Mouse (Mus musculus) liver, embryonic 12.5 days (tissue): ENCODE measurements around the gene Mttp. TPM values are rescaled to one million over a fixed set of nuclear protein-coding genes. Genes with fewer than 3 reads are reported as not detected.
"Not testable (repeated sequence)": the region's sequence is repeated elsewhere in the genome, so short reads cannot be mapped to it uniquely, and the experiment has no call there.

Source experiments
- ATAC-seq: fragments of 200-750 bp; cut with Nextera tagmentation; 2 replicates; pipeline ENCODE4 v1.8.0; 2017; ENCODE audit warnings: moderate number of reproducible peaks, mild to moderate bottlenecking, moderate library complexity
- H3K27ac ChIP-seq: fragments of 300-500 bp; sonication (generic); 2 replicates; pipeline ENCODE4 v1.5.1; 2016; ENCODE audit warnings: mild to moderate bottlenecking
- H3K27me3 ChIP-seq: fragments of 300-500 bp; sonication (generic); replicated peaks from 2 replicates; pipeline ENCODE4 v1.6.1; 2016; ENCODE audit warnings: mild to moderate bottlenecking, moderate library complexity
- H3K36me3 ChIP-seq: fragments of 300-500 bp; sonication (generic); 2 replicates; pipeline ENCODE4 v1.6.1; 2016; ENCODE audit warnings: mild to moderate bottlenecking, moderate library complexity
- H3K4me1 ChIP-seq: fragments of 300-500 bp; sonication (generic); 2 replicates; pipeline ENCODE4 v1.6.1; 2016
- H3K4me2 ChIP-seq: fragments of 300-500 bp; sonication (generic); 2 replicates; pipeline ENCODE4 v1.6.1; 2016; ENCODE audit warnings: mild to moderate bottlenecking, moderate library complexity
- H3K4me3 ChIP-seq: fragments of 300-500 bp; sonication (generic); 2 replicates; pipeline ENCODE4 v1.5.1; 2016; ENCODE audit warnings: mild to moderate bottlenecking, moderate library complexity
- H3K9ac ChIP-seq: fragments of 300-500 bp; sonication (generic); 2 replicates; pipeline ENCODE4 v1.6.1; 2016; ENCODE audit warnings: mild to moderate bottlenecking, moderate library complexity
- H3K9me3 ChIP-seq: fragments of 300-500 bp; sonication (generic); replicated peaks from 2 replicates; pipeline ENCODE4 v1.6.1; 2016; ENCODE audit warnings: mild to moderate bottlenecking, moderate library complexity
- WGBS: fragments of 180-500 bp; shearing (Covaris S2); methylation state at CpG from one replicate; pipeline ENCODE4 v1.1.7; 2016; ENCODE audit not compliant: insufficient replicate concordance; 5-methylcytosine and 5-hydroxymethylcytosine counted together
- polyA plus RNA-seq: library from polyadenylated mRNA; unstranded; fragments of >200 nt; fragmentation: Nextera tagmentation; extraction: Ambion mirVana; gene quantifications from 2 replicates; pipeline ENCODE4 v1.2.1, GENCODE M21; 2016

Mttp gene
- polyA plus RNA-seq, 1 experiment from 2014 or later: 36.3 TPM

DNA sequence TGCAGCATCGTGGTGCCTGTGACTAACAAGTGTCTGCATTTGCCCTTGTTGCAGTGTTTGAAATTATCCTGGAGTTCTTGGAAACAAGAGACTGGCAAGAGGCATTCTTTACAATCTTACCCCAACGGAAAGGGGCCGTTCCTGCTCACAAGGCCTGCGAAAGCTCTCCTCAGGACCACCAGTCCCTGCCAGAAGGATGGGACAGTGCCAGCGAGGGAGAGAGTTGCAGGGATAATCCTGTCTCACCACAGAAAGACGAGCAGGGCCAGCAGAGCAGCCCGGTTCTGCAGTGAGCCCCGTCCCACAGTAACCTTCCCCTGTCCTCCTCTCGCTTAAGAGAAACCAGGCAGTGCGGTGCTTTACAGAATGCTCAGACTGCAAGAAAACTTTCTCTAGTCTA is 11.9 kb upstream of the Mttp start:
- ATAC-seq: no peak
- no peak overlapping the region for H3K4me2 ChIP-seq

DNA sequence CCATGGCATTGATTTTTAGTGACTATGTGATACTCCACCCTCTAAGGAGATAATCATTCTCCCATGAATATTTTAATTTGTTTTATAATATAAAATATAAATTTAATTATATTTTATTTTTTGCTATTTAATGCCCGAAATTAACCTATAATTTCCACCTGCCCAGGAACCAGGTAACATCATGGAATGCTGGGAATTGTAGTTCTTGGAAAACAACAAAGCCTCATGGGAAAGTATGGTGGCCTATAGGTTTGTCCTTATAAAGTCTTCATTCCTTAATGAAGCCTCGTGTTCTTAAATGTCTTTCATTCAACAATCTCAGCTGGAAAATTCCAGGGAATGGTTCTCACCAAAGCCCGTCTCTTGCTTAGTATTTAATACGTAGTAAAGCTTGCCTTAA is 10.3 kb upstream of the Mttp start:
- H3K27me3 ChIP-seq: no peaks in the 10 kb centered on the region
- no peak overlapping the region for H3K4me2 ChIP-seq
- H3K36me3 ChIP-seq: peaks cover 55% of the 10 kb centered on the region
- H3K4me3 ChIP-seq: no peak overlapping the region
- WGBS: 74% methylated on average over 4 of the region's 4 CpGs
- no peak for ATAC-seq
- no peaks in the 10 kb centered on the region for H3K9me3 ChIP-seq
- H3K4me1 ChIP-seq: no peaks in the 10 kb centered on the region
- no peak overlapping the region for H3K27ac ChIP-seq
- no peak overlapping the region for H3K9ac ChIP-seq

More for the DNA sequence above, 11.9 kb upstream of the Mttp start:
- peaks cover 44% of the 10 kb centered on the region for H3K36me3 ChIP-seq
- H3K4me1 ChIP-seq: no peaks in the 10 kb centered on the region
- no peak overlapping the region for H3K4me3 ChIP-seq
- H3K9ac ChIP-seq: no peak overlapping the region
- H3K27me3 ChIP-seq: no peaks in the 10 kb centered on the region
- 74% methylated on average over 10 of the region's 10 CpGs for WGBS
- no peaks in the 10 kb centered on the region for H3K9me3 ChIP-seq
- no peak overlapping the region for H3K27ac ChIP-seq

DNA sequence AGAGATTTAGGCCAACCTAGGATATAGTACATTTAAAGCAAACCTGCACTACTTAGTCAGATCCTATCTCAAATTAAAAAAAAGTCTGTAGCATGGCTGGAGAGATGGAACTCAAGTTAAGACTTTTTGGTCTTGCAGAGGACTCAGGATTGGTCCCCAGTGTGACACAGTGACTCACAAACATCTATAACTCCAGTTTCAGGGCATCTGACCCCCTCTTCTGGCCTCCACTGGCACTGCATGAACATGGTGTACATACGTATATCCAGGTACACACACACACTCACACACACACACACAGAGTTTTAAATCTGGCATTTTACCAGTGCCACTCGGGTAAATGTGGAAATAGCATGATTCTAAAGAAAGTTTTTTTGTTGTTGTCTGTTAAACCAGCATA is 4.0 kb upstream of the Mttp start:
- H3K36me3 ChIP-seq: peaks cover 48% of the 10 kb centered on the region
- no peak overlapping the region for H3K27ac ChIP-seq
- H3K9ac ChIP-seq: no peak overlapping the region
- no peak overlapping the region for H3K4me2 ChIP-seq
- 87% methylated on average over 2 of the region's 2 CpGs for WGBS
- no peaks in the 10 kb centered on the region for H3K27me3 ChIP-seq
- no peaks in the 10 kb centered on the region for H3K4me1 ChIP-seq
- no peaks in the 10 kb centered on the region for H3K9me3 ChIP-seq
- no peak overlapping the region for H3K4me3 ChIP-seq
- no peak for ATAC-seq

DNA sequence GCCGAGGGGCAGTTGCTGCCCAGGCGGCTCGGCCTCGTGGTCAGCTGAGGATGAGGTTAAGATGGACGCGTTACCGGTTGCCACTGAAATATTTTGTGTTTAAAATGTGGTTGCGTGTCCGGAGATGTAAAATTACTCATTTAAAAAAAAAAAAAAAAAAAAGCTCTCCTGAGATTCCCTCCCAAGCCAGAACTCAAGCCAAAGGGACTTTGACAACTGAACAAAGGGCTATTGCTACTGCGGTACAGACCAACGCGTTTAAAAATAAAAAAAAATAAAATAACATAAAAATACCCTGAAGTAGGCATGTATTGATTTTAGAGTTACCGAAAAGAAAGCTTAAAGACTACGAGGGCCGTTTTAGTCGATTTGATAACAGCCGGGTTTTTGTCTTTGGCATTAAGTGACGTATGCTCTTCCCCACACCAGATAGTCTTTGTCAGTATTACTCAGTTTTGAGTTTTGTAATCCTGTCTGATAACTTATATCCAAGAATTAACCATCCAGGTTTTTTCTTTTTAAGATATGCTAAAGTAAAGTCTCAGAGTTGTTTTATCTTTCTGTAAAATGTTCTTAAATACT is 617 bp downstream of the Mttp start:
- H3K4me1 ChIP-seq: peaks cover 4% of the 10 kb centered on the region
- ATAC-seq: no peak
- no peaks in the 10 kb centered on the region for H3K27me3 ChIP-seq

DNA sequence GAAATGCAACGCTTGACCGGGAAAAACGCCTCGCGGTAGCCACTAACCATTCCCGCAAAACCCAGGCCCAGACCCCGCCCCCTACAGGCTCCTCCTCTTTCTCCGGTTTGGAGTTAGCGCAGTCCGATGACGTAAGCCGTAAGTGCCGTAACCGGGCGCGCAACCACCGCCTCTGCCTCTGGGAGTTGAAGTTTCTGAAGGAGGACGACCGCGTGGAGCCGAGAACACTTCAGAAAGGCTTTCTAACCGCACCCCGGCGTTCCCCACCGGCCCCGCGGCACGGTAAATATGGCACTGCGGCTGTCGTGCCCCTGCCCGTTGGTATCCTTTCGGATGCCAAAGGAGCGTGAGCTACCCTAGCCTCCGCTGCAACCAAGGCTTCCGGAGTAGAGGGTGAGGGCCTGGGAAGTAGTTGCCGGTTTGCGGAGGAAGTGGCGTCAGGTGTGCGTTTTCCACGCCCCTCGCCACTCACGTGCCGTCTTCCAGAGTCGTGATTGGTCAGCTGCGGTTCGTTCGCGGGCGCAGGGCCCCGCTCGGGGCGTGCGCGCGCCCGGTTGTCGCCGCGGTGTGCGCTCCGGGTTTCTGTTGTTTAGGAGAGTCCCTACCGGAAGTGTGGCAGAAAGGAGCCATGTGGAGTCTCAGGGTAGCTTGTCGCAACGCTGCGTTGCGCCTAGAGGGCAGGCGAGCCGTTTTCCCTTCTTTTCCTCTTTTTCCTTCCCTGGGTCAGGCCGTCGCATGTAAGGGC is 1.3 kb downstream of the Mttp start, which contains the start of gene Trmt10a:
Trmt10a (plus strand) TSS at position 134 of the 745 bp plus-strand sequence.
- H3K4me3 ChIP-seq: peak within 1 kb of the TSS; percentile 77
- peak within 1 kb of the TSS; percentile 83 for H3K4me2 ChIP-seq
- under 1% methylated on average over 70 of the region's 70 CpGs for WGBS
- peak within 1 kb of the TSS; percentile 82 for H3K9ac ChIP-seq
- no peaks in the 10 kb centered on the region for H3K27me3 ChIP-seq
- H3K36me3 ChIP-seq: peaks cover 6% of the 10 kb centered on the region; the same call in 1 of the 2 replicates
- no peaks in the 10 kb centered on the region for H3K9me3 ChIP-seq
- peak within 1 kb of the TSS; percentile 98 for H3K27ac ChIP-seq
- ATAC-seq: peak; percentile 94
- peaks cover 4% of the 10 kb centered on the region for H3K4me1 ChIP-seq

More for the DNA sequence above, 617 bp downstream of the Mttp start:
- peak overlapping the region; percentile 83 for H3K4me2 ChIP-seq
- H3K9ac ChIP-seq: peak overlapping the region; percentile 82
- peak overlapping the region; percentile 98 for H3K27ac ChIP-seq
- peaks cover 12% of the 10 kb centered on the region for H3K36me3 ChIP-seq
- H3K9me3 ChIP-seq: no peaks in the 10 kb centered on the region
- H3K4me3 ChIP-seq: peak overlapping the region; percentile 77
- WGBS: under 1% methylated on average over 18 of the region's 18 CpGs

DNA sequence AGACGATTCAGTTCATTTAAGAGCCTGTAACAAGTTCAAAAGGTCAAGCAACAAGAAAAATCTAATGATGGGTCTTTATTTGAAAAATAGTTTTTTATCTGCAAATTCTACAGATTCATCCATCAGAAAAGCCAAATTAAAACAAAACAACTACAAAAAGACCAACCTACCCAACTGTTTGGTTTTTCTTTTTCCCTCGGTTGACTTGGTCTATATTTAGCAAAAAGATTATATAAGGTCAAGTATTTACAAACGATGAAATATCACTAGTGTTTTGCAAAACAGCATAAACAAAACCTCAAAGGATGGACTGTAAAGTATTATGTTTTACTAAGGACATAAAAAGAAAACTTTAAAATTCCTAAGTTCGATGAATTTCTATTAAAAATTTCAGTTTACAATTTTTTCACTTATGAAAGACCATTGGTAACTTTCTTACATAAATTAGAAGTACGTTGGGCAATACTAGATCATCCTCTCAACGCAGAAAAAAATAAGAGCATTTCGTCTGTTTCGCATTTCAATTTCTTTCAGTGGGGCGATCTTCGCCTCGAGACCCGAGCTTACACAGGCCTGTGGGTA is 1.9 kb downstream of the Mttp start:
- 6% methylated on average over 12 of the region's 12 CpGs for WGBS
- Histone ChIP-seq H3K9ac (peak overlapping the region; percentile 82), H3K4me2 (peak overlapping the region; percentile 83), H3K27me3 (no peaks in the 10 kb centered on the region), H3K9me3 (no peaks in the 10 kb centered on the region), H3K4me1 (peaks cover 4% of the 10 kb centered on the region), H3K4me3 (peak overlapping the region; percentile 77), H3K36me3 (0 out of 2 replicates have a peak, but pooled peaks cover 5% of the 10 kb centered on the region), H3K27ac (peak overlapping the region; percentile 98)
- ATAC-seq: no peak

DNA sequence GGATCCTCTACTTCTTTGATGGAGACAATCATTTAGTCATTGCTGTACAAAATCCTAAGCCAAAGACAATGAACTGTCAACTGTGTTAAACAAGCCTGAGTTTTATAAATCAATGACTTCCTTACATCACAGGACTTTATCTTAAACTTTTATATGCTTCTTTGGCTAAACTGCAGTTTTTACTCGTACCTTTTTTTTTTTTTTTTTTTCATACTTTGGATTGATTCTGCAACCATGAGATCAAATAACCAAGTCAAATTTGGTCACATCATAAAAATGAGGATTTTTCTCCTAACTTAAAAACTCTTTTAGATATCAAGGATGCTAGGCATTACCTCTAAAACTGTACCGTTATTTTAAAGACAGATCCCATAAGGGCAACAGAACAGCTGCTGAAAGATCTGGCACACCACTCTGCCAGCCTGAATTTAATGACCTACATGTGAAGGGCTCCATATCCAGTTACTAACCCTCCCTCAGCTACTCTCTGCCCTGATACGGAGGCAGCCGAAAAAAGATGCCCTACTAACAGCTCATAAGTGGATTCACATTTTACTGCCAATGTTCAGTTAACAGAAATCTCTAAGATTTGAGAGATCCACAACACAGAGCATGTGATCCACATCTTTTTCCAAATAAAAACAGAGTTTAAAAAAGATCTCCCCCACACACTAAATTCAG is 2.6 kb downstream of the Mttp start:
- no peaks in the 10 kb centered on the region for H3K9me3 ChIP-seq
- H3K4me1 ChIP-seq: peaks cover 4% of the 10 kb centered on the region
- peak overlapping the region; percentile 37 for H3K4me3 ChIP-seq
- peak overlapping the region; percentile 54; the same call in 1 of the 2 replicates for H3K27ac ChIP-seq
- WGBS: 74% methylated on average over 4 of the region's 4 CpGs
- no peaks in the 10 kb centered on the region for H3K36me3 ChIP-seq
- peak overlapping the region; percentile 82 for H3K9ac ChIP-seq
- no peak for ATAC-seq
- H3K4me2 ChIP-seq: peak overlapping the region; percentile 83
- H3K27me3 ChIP-seq: no peaks in the 10 kb centered on the region

DNA sequence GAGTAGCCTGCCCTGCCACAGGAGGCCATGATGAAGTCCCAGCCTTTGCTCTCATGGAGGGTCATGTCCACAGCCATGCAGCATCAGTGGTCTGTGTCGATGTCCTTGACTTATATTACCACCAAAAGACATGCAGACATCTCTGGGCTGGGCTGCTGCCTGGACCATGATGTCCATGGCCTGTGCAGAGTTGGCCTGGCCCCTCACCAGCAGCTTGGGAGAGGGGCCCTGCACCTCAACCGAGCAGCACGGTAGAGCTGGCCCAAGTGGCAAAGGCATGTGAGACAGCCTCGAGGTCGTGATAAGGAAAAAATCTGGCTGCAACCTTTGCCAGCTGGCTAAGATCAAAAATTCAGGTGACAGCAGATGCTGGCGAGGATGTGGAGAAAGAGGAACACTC is 5.1 kb downstream of the Mttp start:
- Histone ChIP-seq H3K4me1 (peaks cover 4% of the 10 kb centered on the region), H3K9ac (no peak overlapping the region), H3K9me3 (no peaks in the 10 kb centered on the region), H3K4me2 (no peak overlapping the region), H3K27me3 (no peaks in the 10 kb centered on the region), H3K4me3 (no peak overlapping the region), H3K27ac (no peak overlapping the region), H3K36me3 (no peaks in the 10 kb centered on the region)
- 66% methylated on average over 6 of the region's 6 CpGs for WGBS
- ATAC-seq: no peak

DNA sequence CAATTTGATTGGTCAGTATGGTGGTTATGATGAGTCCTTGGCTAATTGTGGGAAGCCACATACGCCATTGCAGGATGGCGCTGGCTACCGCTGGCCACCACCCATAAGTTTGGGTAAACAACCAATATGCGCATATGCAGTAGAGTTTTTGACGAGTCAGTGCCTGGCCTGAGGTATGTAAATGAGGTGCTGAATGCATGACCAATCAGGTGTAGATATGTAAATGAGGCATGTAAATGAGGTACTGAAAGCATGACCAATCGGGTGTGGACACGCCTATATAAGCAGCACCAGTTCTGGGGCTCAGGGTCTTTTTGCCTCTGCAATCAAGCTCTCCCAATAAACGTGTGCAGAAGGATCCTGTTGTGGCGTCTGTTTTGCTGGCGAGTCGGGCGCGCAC is 6.6 kb downstream of the Mttp start:
- 90% methylated on average over 13 of the region's 13 CpGs for WGBS
- not testable (repeated sequence) for H3K9me3 ChIP-seq, H3K36me3 ChIP-seq, ATAC-seq, H3K4me3 ChIP-seq, H3K27me3 ChIP-seq, H3K9ac ChIP-seq, H3K4me1 ChIP-seq, H3K4me2 ChIP-seq, H3K27ac ChIP-seq

DNA sequence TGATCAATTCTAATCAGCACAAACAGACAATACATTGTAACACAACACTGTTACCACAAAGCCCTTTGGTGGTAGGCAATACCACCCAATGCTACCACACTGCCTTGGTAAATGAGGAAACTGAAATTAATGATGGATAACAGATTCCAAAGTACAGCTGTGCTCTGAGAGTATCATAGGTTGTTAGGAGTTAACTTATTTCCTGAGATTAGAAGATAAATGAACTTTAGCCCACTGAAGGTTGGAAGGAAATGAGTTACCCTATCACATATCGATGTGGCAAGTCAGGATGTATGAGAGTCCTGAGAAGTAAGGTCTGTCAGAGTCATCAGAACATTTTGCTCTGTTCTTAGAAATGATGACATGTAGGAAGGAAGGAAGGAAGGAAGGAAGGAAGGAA is 10.2 kb downstream of the Mttp start:
- no peak overlapping the region for H3K4me3 ChIP-seq
- H3K27ac ChIP-seq: no peak overlapping the region
- H3K27me3 ChIP-seq: no peaks in the 10 kb centered on the region
- H3K9me3 ChIP-seq: no peaks in the 10 kb centered on the region
- no peaks in the 10 kb centered on the region for H3K4me1 ChIP-seq
- ATAC-seq: no peak
- no peak overlapping the region for H3K9ac ChIP-seq
- no peaks in the 10 kb centered on the region for H3K36me3 ChIP-seq
- no peak overlapping the region for H3K4me2 ChIP-seq
- 61% methylated on average over 1 of the region's 1 CpGs for WGBS

DNA sequence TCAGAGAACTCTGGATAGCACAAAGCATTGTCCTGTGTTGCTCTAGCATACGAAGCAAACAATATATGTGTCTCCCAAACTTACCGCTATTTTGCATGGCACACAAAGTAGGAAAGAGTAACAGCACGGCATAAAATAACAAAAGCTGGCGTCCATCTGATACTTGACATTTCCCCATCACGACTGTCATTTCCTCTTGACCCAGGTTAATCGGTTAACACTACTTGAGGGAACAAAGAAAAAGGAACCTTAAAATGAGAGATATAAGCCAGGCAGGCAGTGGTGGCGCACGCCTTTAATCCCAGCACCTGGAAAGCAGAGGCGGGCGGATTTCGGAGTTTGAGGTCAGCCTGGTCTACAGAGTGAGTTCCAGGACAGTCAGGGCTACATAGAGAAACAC is 10.9 kb downstream of the Mttp start:
- Histone ChIP-seq H3K27ac (no peak overlapping the region), H3K36me3 (no peaks in the 10 kb centered on the region), H3K4me2 (no peak overlapping the region), H3K9ac (no peak overlapping the region), H3K4me1 (peaks cover 4% of the 10 kb centered on the region), H3K27me3 (no peaks in the 10 kb centered on the region), H3K9me3 (no peaks in the 10 kb centered on the region), H3K4me3 (no peak overlapping the region)
- no peak for ATAC-seq
- 70% methylated on average over 11 of the region's 11 CpGs for WGBS

DNA sequence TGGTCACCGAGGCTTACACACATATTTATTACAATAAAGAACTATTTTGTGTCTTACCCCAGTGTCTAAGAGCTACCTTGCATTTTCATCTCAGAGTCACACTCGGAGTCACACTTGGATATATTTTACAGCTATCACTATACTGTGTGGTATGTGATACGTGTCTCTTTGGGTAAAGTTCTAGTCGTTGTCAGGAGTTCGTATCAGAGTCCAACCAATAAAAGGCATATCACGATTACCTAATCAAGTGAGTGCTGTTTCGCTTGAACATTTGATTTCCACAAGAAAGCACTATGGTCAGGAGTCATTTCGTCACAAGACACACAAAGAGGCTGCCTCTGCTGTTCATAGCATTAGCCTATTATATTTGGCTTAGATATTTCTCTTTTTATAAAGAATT is 11.3 kb downstream of the Mttp start:
- 76% methylated on average over 8 of the region's 8 CpGs for WGBS
- H3K4me1 ChIP-seq: peaks cover 4% of the 10 kb centered on the region
- H3K9ac ChIP-seq: no peak overlapping the region
- no peaks in the 10 kb centered on the region for H3K36me3 ChIP-seq
- H3K9me3 ChIP-seq: no peaks in the 10 kb centered on the region
- no peak overlapping the region for H3K4me2 ChIP-seq
- no peak for ATAC-seq
- H3K27ac ChIP-seq: no peak overlapping the region
- no peak overlapping the region for H3K4me3 ChIP-seq
- H3K27me3 ChIP-seq: no peaks in the 10 kb centered on the region
